Mouse (Mus musculus) midbrain, embryonic 16.5 days (tissue): Measurements from ENCODE around the gene Dcdc2c. TPM values are rescaled to one million over a fixed set of nuclear protein-coding genes. Genes with fewer than 3 reads are reported as not detected.
A peak's percentile ranks its signal among the peaks of the same experiment; 100 is the strongest.

Source experiments
- ATAC-seq: fragments of 200-750 bp; cut with Nextera tagmentation; 2 replicates; pipeline ENCODE4 v1.8.0; 2017; ENCODE audit warnings: moderate TSS enrichment
- H3K27ac ChIP-seq: fragments of 300-500 bp; sonication (generic); 2 replicates; pipeline ENCODE4 v1.5.1; 2014; ENCODE audit warnings: mild to moderate bottlenecking, low read length, mixed read lengths
- H3K27me3 ChIP-seq: fragments of 300-500 bp; sonication (generic); 2 replicates; pipeline ENCODE4 v1.6.1; 2014; ENCODE audit warnings: low read depth, low read length, mixed read lengths; ENCODE audit not compliant: control insufficient read depth, insufficient read depth
- H3K36me3 ChIP-seq: fragments of 300-500 bp; sonication (generic); 2 replicates; pipeline ENCODE4 v1.6.1; 2014; ENCODE audit warnings: mild to moderate bottlenecking, low read length, moderate library complexity, mixed read lengths; ENCODE audit not compliant: control insufficient read depth, insufficient read depth
- H3K4me1 ChIP-seq: fragments of 300-500 bp; sonication (generic); 2 replicates; pipeline ENCODE4 v1.6.1; 2014; ENCODE audit warnings: mild to moderate bottlenecking, low read length, mixed read lengths; ENCODE audit not compliant: control insufficient read depth, insufficient read depth
- H3K4me2 ChIP-seq: fragments of 300-500 bp; sonication (generic); 2 replicates; pipeline ENCODE4 v1.6.1; 2014; ENCODE audit warnings: mild to moderate bottlenecking, low read length, mixed read lengths
- H3K4me3 ChIP-seq: fragments of 300-500 bp; sonication (generic); 2 replicates; pipeline ENCODE4 v1.5.1; 2014; ENCODE audit warnings: low read depth, mild to moderate bottlenecking, low read length, moderate library complexity, mixed read lengths
- H3K9ac ChIP-seq: fragments of 300-500 bp; sonication (generic); 2 replicates; pipeline ENCODE4 v1.6.1; 2014; ENCODE audit warnings: low read depth, low read length, mixed read lengths
- H3K9me3 ChIP-seq: fragments of 300-500 bp; sonication (generic); replicated peaks from 2 replicates; pipeline ENCODE4 v1.6.1; 2014; ENCODE audit warnings: mild to moderate bottlenecking, low read length, mixed read lengths; ENCODE audit not compliant: control insufficient read depth, poor library complexity, severe bottlenecking
- WGBS: fragments of 180-500 bp; shearing (Covaris S2); extraction: QIAGEN DNeasy Blood & Tissue Kit; methylation state at CpG from one replicate; pipeline ENCODE4 v1.1.7; 2014; 5-methylcytosine and 5-hydroxymethylcytosine counted together
- polyA plus RNA-seq: library from polyadenylated mRNA; unstranded; fragments of >200 nt; fragmentation: Nextera tagmentation; extraction: Ambion mirVana; gene quantifications from 2 replicates; pipeline ENCODE4 v1.2.1, GENCODE M21; 2015

The Dcdc2c gene
- polyA plus RNA-seq, 1 experiment from 2014 or later = not detected

DNA sequence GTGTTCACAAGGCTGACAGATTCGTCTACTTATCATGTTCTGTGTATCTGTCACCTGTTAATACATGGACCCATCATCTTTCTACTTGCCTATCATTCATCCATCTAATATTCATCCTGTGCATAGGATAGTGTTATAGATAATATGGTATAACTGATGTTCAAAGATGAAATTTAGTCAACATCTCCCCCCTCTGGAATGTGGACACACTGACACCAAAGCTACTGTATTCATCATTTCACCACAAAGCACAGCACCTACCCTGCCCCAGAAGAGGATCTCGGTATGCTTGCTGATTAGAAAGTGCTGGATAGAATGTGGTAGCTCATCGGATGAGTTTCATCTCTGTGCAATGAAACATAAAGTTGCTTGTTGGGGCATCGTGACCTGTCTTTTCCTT lies 135.2 kb downstream of the Dcdc2c start:
- no peaks in the 10 kb centered on the region for H3K4me1 ChIP-seq
- no peak for ATAC-seq
- H3K36me3 ChIP-seq = no peaks in the 10 kb centered on the region
- WGBS = 81% methylated on average over 4 of the region's 4 CpGs
- H3K27me3 ChIP-seq = no peaks in the 10 kb centered on the region
- H3K4me3 ChIP-seq = no peak overlapping the region
- H3K9ac ChIP-seq = no peak overlapping the region
- no peaks in the 10 kb centered on the region for H3K9me3 ChIP-seq
- H3K27ac ChIP-seq = no peak overlapping the region
- no peak overlapping the region for H3K4me2 ChIP-seq

DNA sequence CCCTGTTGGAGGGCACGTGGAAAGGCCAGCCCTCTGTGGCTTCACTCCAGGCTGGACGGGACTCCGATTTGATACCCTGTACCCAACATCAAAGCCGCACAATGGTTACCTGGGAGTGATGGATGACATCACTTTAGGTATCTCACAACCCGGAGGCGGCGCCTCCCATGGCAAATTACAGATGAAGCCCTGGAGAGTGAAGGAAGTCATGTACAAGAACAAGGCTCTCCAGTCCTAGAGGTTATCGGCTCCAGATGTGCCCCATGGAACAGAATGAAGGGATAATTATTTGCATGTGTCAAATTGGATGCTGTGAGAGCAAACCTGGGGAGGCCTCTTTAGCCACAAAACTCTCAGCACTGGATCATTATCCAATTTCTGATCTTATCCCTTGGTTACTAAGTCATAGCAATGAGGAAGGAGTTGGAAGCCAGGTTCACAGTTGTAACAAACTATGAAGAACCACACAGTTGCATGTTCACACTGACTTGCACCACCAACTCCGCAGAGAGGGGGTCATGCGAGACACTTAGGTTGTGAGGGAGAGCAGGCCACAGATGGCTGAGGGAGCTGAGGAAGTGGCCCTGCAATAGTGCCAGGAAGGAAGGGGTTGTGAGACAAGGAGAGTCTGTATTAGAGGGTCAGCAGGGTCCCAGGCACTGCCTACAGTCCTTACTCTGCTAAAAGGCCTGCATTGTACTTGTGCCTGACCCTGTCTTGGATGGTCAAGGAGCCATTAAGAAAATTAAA lies 144.4 kb downstream of the Dcdc2c start:
- no peaks in the 10 kb centered on the region; the same call in none of the 2 replicates for H3K27me3 ChIP-seq
- no peaks in the 10 kb centered on the region for H3K4me1 ChIP-seq
- no peak overlapping the region for H3K4me2 ChIP-seq
- no peaks in the 10 kb centered on the region for H3K36me3 ChIP-seq
- no peak overlapping the region for H3K9ac ChIP-seq
- peaks cover 5% of the 10 kb centered on the region; the same call in 1 of the 2 replicates for H3K9me3 ChIP-seq
- no peak overlapping the region for H3K27ac ChIP-seq
- no peak for ATAC-seq
- no peak overlapping the region for H3K4me3 ChIP-seq
- WGBS = 94% methylated on average over 10 of the region's 10 CpGs

DNA sequence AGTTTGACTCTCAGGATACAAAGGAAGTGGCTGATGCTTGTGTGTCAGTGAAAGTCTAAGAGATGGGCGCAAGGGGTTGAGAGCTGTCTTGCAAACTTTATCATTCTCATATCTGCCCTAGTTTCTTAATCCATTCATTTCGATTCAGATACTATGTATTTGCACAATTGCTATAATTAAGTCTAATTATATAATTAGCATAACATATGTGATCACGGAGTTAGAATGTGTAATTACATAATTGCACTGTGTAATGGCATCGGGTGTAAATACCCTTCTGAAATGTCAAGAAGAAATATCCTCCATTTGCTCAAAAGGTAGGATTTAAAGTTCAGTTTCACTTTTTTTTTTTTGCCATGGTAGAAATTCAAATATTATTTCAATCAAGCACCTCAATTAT lies 149.9 kb downstream of the Dcdc2c start:
- 78% methylated on average over 4 of the region's 4 CpGs for WGBS
- H3K36me3 ChIP-seq = no peaks in the 10 kb centered on the region
- H3K27me3 ChIP-seq = peaks cover 4% of the 10 kb centered on the region
- H3K27ac ChIP-seq = no peak overlapping the region; the same call in 1 of the 2 replicates
- no peak for ATAC-seq
- no peak overlapping the region for H3K4me2 ChIP-seq
- peaks cover 3% of the 10 kb centered on the region for H3K4me1 ChIP-seq
- H3K4me3 ChIP-seq = no peak overlapping the region
- H3K9me3 ChIP-seq = no peaks in the 10 kb centered on the region
- H3K9ac ChIP-seq = no peak overlapping the region

DNA sequence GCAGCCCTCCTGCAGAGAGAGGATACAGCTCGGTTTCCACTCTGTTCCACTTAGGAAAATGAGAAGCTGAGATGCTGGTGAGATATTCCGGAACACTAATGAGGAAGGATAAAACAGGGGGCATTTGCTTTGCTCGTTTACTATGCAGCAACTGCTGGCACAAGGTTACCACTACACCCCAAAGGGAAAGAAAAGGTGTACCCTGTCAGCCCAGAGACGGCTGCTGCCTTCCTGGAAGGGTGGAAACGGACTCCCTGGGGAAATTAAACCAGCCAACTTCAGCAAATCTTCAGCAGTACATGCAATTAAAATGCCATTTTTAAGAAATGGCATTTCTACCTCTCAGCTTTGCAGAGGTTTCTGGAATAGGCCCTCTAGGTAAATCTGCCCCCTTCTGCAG lies 150.8 kb downstream of the Dcdc2c start:
- H3K9me3 ChIP-seq = no peaks in the 10 kb centered on the region
- H3K4me1 ChIP-seq = peaks cover 3% of the 10 kb centered on the region
- H3K27me3 ChIP-seq = peaks cover 7% of the 10 kb centered on the region
- H3K9ac ChIP-seq = no peak overlapping the region
- H3K36me3 ChIP-seq = no peaks in the 10 kb centered on the region
- WGBS = 43% methylated on average over 5 of the region's 5 CpGs
- H3K27ac ChIP-seq = peak overlapping the region; percentile 28; the same call in 1 of the 2 replicates
- peak; percentile 76; the same call in 1 of the 2 replicates for ATAC-seq
- H3K4me2 ChIP-seq = no peak overlapping the region
- H3K4me3 ChIP-seq = no peak overlapping the region

DNA sequence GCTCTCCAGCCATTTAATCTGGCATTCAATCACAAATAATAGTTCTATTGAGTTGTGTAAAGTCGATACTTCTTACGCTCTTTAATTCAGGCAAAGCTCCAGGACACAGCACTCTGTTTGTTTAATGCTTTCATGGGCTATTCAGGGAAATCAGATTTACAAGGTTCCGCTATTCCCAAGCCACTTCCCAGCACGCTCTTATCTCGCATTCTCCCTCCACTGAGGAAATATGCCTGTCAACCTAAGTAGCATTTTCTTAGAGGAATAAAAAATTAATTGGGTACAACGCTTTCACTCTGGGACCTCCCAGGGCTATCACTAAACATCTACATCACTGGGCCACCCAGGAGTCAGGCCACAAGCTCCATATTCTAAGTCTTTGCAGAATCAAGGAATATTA lies 160.1 kb downstream of the Dcdc2c start:
- Histone ChIP-seq H3K4me2 (peak overlapping the region; percentile 12; the same call in 1 of the 2 replicates), H3K4me3 (no peak overlapping the region), H3K27me3 (peaks cover 17% of the 10 kb centered on the region), H3K9ac (no peak overlapping the region), H3K9me3 (peaks cover 5% of the 10 kb centered on the region; the same call in 1 of the 2 replicates), H3K36me3 (no peaks in the 10 kb centered on the region), H3K27ac (no peak overlapping the region), H3K4me1 (peaks cover 8% of the 10 kb centered on the region; the same call in 1 of the 2 replicates)
- peak; percentile 58; the same call in 1 of the 2 replicates for ATAC-seq
- WGBS = 4% methylated on average over 6 of the region's 6 CpGs

Other genes starting within 250 kb of the Dcdc2c start
- 0.30 and 0.39 TPM in 2 replicates for gene Allc, start 30.1 kb upstream of the Dcdc2c start, polyA plus RNA-seq
- 0.67 and 1.2 TPM in 2 replicates for gene Colec11, start 71.0 kb upstream of the Dcdc2c start, polyA plus RNA-seq
- 389 and 390 TPM in 2 replicates for gene Rps7, start 83.6 kb upstream of the Dcdc2c start, polyA plus RNA-seq
- 22.4 and 25.8 TPM in 2 replicates for gene Rnaseh1, start 97.2 kb upstream of the Dcdc2c start, polyA plus RNA-seq
- gene Adi1, start 122.8 kb upstream of the Dcdc2c start, polyA plus RNA-seq = 24.6 and 24.9 TPM in 2 replicates
- gene Trappc12, start 198.1 kb upstream of the Dcdc2c start, polyA plus RNA-seq = 43.1 and 43.6 TPM in 2 replicates
- 69.7 and 70.7 TPM in 2 replicates for gene Eipr1, start 199.4 kb upstream of the Dcdc2c start, polyA plus RNA-seq